Mouse (Mus musculus) layer of hippocampus, postnatal 25 days (tissue): Measurements from ENCODE around the gene Phf20. TPM values are rescaled to one million over a fixed set of nuclear protein-coding genes. Genes with fewer than 3 reads are reported as not detected.

ENCODE experiments used
- microRNA-seq, 2 experiments: library from miRNA; unstranded; fragments of <30 nt; microRNA quantifications; one replicate each; pipeline ENCODE4 v1.2.0; 2021
- total RNA-seq, 2 experiments: library from RNA; stranded (reverse); gene quantifications; 2 replicates each; pipeline ENCODE4 v1.2.3; 2021

The Phf20 gene
- total RNA-seq, 2 experiments from 2014 or later = 80.3 to 82.7 TPM

Small RNA genes within 50 kb of the gene (microRNA-seq; reads per million reads assigned to microRNA genes)
- gene Gm22759 = 0 reads per million in 2 experiments

Other genes starting within 250 kb of the Phf20 start
- 10 to 100 TPM; 14.3 to 18.9 TPM for gene Cep250, start 240.0 kb upstream of the Phf20 start, total RNA-seq
- gene 6430550D23Rik, start 188.5 kb upstream of the Phf20 start, total RNA-seq = 1 to 10 TPM; 1.8 to 2.6 TPM
- gene Ergic3, start 188.4 kb upstream of the Phf20 start, total RNA-seq = 100 to 1,000 TPM; 174 to 223 TPM
- not detected for gene Fer1l4, start 143.5 kb upstream of the Phf20 start, total RNA-seq
- 1 to 10 TPM; 3.9 to 4.2 TPM for gene Spag4, start 131.3 kb upstream of the Phf20 start, total RNA-seq
- 10 to 100 TPM; 26.8 to 30.4 TPM for gene Cpne1, start 84.5 kb upstream of the Phf20 start, total RNA-seq
- gene Rbm12, start 84.5 kb upstream of the Phf20 start, total RNA-seq = 10 to 100 TPM; 28.9 to 30.6 TPM
- 10 to 100 TPM; 21.3 to 24.4 TPM for gene Gm28036, start 69.4 kb upstream of the Phf20 start, total RNA-seq
- 100 to 1,000 TPM; 156 to 190 TPM for gene Romo1, start 52.4 kb upstream of the Phf20 start, total RNA-seq
- gene Nfs1, start 52.3 kb upstream of the Phf20 start, total RNA-seq = 10 to 100 TPM; 45.6 to 47.4 TPM
- gene Rbm39, start 16.2 kb upstream of the Phf20 start, total RNA-seq = 100 to 1,000 TPM; 275 to 354 TPM
- 1 to 10 TPM; 4.3 to 4.6 TPM for gene Cnbd2, start 115.8 kb downstream of the Phf20 start, total RNA-seq
- 100 to 1,000 TPM in 1 of 2 experiments, 10 to 100 TPM in 1; 99.6 to 114 TPM for gene Scand1, start 116.2 kb downstream of the Phf20 start, total RNA-seq
- 100 to 1,000 TPM; 310 to 347 TPM for gene Epb41l1, start 224.4 kb downstream of the Phf20 start, total RNA-seq